Mouse (Mus musculus) spleen, postnatal 4 days (tissue): ENCODE measurements around the gene Pde1c.

Experiments used
- DNase-seq, 2 experiments: peaks; one replicate each; pipeline ENCODE4 v3.0.0; 2022; ENCODE audit warnings: low spot score in 2 of 2

Gene Pde1c

GRCm38 (mm10) chr6:56076378-56076805, 492.5 kb downstream of the Pde1c start:
- no peak for DNase-seq

DNA sequence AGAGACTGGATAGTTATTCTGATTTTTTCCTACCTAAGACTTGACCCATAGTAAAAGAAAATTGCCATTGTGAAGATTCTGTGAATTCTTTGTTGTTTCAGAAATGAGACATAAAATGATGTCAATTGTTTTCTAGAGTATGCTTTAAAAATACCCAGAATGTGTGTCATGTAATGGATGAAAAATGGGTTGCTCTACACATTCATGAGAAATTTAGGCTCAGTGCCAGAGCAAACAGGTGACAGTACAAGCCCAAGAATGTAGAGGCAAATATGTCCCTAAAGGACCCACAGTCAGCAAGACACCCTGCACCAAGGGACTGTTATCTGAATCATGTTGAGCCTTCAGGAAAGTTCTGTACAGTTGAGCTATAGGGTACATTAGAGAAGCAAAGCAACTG, 500.4 kb downstream of the Pde1c start:
- no peak for DNase-seq

DNA sequence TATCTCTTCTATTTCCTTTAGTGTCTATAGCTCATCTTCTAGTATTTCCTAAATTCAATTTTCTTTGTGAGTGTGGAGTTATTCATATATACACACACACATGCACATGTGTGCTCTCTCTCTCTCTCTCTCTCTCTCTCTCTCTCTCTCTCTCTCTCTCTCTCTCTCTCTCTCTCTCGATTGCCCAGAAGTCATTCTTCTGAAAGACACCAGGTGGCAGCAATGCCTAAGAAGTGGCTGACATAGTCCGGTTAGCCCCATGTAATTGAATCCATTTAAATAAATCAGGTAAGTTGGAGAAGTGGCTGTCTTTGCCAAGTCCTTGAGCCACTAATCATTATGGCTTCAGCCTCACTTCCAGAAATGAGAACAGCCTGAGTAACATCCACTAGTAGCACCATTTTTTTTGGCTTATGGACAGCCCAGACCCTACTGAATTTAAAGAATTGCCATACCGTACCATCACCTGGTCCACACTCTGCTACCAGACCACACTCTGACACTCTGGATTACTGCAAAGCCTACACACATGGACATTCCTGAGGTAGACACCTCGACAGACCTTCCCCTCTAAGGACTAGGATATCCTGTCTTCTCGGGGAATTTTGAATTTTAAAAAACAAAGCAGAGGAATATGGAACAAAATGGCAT, 502.1 kb downstream of the Pde1c start:
- DNase-seq: no peak

GRCm38 (mm10) chr6:56063736-56064135, 505.2 kb downstream of the Pde1c start:
- DNase-seq: no peak

DNA sequence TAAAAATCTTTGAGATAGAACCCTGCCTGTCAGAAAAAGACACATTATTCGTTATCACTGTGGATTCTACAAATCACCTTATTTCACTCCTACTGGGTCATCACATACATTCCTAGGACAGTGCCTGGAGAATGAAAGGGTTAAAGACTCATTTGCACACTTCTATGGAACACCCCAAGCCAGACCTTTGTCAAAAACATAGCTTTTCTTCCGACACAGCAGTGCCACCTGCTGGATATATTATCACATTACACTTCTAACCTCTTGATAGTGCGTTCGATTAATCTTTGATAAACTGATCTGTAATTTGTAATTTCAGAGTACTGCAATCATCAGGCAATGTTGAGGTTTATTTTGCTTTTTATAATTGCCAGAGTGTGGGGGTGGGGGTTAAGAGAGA, 519.8 kb downstream of the Pde1c start:
- no peak for DNase-seq

DNA sequence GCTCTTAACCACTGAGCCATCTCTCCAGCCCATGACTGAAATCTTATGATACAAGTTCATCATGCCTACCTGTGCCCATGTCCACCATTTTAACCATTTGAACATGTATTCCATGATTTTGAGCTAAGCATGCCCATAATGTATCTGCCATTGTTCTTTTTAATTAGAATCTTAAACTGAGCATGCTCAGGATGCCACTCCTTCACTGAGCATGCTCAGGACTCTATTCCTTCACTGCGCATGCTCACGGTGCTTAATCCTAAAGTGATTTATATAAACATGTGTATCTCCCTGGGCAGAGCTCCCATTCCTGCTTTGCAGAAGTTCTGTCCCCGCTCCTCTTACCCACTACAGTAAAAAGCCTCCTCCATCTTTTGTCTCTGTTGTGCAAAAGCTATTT, 520.3 kb downstream of the Pde1c start:
- no peak for DNase-seq

GRCm38 (mm10) chr6:56044716-56045115, 524.2 kb downstream of the Pde1c start:
- no peak for DNase-seq

- DNase-seq: no peak
Measured at GRCm38 (mm10) chr6:56044270-56044669, 524.6 kb downstream of the Pde1c start.

GRCm38 (mm10) chr6:56039476-56040055, 529.3 kb downstream of the Pde1c start:
- no peak for DNase-seq

- DNase-seq: no peak
Measured at GRCm38 (mm10) chr6:56035054-56035453, 533.8 kb downstream of the Pde1c start.

GRCm38 (mm10) chr6:56032231-56032630, 536.7 kb downstream of the Pde1c start:
- no peak for DNase-seq

DNA sequence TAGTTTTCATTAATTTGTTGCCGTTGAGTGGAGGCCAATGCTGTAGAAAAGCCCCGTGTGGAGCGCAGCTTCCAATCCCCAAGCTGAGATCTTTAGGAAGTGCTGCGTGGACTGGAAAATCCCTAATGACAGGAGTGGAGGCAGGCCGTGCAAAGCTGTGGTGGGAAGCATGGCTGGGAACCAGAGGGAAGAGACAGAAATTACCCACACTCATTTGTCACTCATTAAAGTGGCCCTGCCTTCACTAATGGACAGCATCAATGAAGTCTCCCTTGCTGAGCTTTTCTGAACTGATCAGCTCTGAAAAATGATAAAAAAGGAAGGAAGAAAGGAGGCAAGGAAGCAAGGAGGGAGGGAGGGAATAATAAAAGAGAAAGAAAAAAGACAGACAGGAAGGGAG, 538.9 kb downstream of the Pde1c start:
- DNase-seq: no peak

DNA sequence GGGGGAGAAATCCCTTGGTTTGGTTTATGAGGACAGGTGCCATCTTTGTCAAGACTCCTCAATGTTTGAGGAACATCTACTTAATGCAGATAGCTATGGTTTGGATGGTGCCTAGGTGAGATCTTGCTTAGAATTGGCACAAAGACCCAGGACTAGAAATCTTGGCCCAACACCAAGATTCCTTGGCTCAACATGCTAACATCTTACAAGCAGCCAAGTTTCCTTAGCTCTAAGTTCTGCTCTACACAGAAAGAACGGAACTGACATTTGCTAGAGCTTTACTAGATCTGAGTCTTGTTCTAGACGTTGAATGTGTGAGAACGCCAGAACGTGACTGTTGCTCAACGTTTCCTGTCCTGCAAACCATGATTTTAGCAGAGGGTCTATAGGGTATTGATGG, 540.9 kb downstream of the Pde1c start:
- DNase-seq: no peak

DNA sequence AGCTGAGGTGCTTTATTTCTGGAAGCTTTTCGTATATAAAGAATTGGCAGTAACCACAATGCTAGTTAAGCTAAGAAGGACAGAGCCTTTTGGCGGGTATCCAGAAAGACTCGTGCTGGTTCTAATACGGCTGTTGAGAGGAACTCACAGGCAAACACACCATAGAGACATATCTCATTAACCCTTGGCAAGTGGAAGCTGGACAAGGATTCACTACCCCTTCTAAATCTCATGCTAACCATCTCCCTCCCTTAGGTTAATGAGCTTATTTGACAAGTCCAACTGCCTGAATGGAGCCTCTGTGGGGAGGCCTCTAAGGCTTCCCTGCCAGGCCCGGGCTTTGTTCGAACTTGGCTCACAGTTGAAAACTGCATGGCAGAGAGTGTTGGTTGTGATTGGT, 541.6 kb downstream of the Pde1c start:
- DNase-seq: no peak

GRCm38 (mm10) chr6:56025533-56025932, 543.4 kb downstream of the Pde1c start:
- DNase-seq: no peak
